Comparison of ENCODE assay signal across 1 mouse cellular context in the genomic region with DNA sequence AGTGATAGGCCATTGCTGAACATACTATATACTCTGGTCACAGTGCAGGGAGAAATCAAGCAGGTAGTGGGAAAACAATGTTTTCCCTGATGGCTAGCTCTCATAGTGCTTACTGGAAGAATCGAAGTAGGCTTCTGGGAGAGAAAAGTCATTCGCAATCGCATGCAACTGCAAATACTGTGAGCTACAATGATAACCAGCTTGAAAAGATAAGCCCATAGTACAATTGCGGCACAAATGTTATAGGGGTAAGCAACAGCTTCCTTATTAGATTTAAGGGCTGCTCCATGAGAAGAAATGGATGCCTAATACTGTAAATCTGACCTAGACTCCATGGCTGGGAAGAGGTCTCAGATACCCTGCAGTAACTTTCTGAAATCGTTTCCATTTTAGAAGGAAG.
TF ChIP-seq lines count a peak whose summit lies in the region.

No protein-coding gene starts in this region.

TF ChIP-seq in MEL, 35 proteins besides CTCF, POLR2A, EP300 and RAD21 (continued from another document):
- peak; percentile 82 for TF ChIP-seq TCF12 (IDR thresholded peaks at IDR 0.05; ENCODE audit: low read depth, low read length)
